Mouse (Mus musculus) urinary bladder, postnatal 36 days (tissue): ENCODE measurements around the gene Tmbim4.

Source experiments
- DNase-seq, 2 experiments: peaks; one replicate each; pipeline ENCODE4 v3.0.0; 2022; ENCODE audit warnings: low spot score in 2 of 2, mixed read lengths in 1 of 2

The Tmbim4 gene

DNA sequence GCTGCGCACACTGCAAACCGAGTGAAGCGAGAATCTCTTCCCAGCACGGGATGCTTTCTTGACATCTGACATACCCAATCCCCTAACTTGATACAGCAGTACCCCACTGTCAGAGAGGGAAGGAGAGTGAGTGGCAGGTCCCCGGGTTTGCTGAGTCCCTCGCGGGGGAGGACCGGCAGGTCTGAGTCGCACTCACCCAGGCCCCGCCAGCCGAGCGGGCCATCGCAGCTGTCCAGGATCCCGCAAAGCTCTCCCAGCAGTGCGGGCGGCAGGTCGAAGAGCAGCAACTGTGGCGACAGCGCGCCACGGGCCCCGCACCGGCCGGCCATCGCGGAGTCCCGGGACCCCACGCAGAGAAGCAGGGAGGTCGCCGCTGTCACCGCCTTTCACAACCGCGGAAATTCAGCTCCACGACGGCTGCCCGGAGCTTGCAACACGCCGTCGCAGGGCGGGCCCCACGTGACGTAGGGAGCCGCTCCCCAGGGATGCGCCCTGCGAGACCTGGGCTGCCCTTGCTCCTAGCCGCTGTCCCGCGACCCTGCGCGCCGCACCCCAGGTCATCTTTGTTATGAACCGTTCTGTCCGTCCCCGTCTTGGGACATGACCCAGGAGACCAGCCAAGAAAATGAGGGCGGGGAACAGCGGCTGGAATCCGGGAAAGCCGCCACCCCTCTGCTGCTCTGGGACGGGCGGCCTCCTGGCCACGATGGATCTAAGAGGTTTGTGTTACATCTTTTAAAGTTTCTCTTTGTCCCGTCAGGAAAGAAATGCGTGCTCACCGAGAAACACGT is at the start of gene Tmbim4:
Gene Tmbim4, plus strand, starts transcription at position 460 of the 791 bp plus-strand sequence.
- peak; percentile 73 to 86 for DNase-seq

GRCm38 (mm10) chr10:120151672-120152071 is 49.7 kb upstream of the Tmbim4 start:
- DNase-seq, result no peak

DNA sequence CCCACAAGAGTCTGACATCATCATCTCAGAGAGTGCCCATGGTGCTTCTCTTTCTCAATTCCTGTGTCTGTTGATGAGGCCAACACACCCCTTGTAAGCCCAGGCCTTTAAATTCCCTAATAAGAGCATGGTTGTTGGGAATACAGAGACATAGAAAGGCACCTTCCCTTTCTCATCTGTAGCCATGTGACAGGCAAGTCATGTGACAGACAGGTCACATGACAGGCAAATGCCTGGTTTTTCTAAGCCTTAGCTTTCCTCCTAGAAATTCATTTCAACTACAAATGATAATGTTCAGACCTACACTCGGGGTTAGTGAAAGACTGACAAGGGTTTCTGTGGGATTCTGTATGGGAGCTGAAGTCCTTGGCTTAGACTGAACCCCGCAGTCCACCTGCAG is 47.5 kb upstream of the Tmbim4 start:
- DNase-seq, result no peak

DNA sequence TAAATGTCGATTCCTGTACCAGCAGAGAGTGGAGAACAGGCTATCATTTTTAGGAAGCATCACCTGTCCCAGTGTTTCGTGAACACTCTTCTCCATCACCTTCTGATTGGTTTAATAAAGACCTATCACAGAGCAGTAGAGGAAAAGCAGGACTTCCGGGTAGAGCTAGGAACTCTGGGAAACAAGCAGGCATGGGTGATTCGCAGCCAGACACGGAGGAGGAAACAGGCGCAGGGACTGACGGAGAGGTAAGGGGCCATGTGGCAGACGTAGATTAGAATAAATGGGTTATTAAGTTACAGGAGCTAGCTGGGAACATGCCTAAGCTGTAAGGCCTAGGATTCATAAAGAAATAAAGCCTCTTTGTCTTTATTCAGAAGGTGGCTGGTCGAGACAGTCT is 40.9 kb upstream of the Tmbim4 start:
- DNase-seq, result no peak

- DNase-seq, result no peak
Observed at GRCm38 (mm10) chr10:120162840-120163239, 38.5 kb upstream of the Tmbim4 start.

DNA sequence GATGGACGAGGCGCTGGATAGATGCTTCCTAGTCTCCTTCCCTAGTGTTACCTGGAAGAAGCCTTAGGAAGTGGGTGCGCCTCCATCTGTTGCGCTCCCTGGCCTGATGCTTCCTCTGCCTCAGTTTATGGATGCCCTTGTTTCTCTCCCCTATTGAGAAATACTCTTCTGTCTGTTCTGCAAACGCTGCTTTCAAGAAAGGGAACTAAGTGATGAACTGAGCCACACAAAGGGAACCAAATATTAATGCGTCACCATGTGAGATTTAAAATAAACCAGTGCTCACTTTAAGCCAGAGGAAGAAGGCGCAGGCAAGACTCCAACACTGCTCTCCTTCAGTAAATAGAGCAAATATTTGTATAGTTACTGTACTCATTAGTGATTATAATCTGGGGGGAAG is 37.9 kb upstream of the Tmbim4 start:
- DNase-seq, result no peak

DNA sequence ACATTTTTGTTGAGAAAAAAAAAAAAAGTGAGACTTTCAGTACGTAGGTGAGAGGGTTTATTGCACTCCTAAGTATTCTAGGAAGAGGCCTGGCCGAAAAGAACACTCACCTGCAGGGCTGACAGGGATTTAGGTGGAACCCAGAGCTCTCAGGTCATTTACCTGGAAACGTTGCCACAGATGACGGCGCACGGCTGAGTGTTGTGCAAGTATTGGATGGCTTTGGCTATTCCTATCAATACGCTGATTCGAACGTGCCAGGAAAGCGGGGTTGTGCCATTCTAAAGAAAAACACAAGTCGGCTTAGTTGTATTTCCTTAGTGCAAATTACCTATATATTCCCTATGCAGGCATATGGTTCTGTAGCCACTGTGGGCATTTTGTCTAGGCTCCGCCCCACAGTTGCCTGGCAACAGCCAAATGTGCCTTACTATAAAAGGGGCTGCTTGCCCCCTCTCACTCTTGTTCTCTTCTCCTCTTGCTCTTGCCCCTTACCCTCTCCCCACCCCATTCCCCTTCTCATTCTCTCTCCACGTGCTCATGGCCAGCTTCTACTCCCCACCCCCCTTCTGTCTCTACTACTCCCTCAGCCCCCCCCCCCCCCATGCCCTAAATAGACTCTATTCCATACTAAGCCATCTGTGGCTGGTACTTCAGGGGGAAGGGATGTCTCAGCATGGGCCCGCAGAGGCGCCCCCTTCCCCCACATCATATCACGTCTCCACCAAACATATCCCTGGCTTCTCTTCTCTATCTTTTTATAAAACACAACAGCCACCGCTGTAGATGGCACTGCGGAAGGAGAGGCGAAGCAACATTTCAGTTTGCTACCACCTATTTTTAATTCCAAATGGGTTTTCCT is 36.2 kb upstream of the Tmbim4 start:
- no peak for DNase-seq

GRCm38 (mm10) chr10:120165793-120166503 is 35.4 kb upstream of the Tmbim4 start:
- DNase-seq, result no peak

DNA sequence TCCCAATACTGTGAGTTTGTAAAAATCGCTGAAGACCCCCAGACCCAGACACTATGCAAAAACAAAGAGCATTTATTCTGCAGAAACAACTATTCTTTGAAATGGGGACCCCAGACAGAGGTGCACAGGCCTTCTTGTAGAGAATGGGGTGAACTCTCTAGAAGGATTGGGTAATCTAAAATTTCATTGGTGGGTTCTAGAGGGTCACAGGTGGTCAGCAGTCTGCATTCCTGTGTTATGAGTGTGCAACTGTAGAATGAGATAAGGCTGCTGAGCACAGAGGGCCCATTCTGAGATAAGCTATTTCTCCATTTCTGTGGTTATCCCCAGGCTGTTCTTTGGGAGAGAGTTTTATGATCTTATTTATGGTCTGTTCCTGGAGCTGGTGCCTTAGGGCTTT is 33.3 kb upstream of the Tmbim4 start:
- no peak for DNase-seq

GRCm38 (mm10) chr10:120169064-120169463 is 32.3 kb upstream of the Tmbim4 start:
- DNase-seq, result no peak

GRCm38 (mm10) chr10:120169841-120170240 is 31.5 kb upstream of the Tmbim4 start:
- no peak for DNase-seq

DNA sequence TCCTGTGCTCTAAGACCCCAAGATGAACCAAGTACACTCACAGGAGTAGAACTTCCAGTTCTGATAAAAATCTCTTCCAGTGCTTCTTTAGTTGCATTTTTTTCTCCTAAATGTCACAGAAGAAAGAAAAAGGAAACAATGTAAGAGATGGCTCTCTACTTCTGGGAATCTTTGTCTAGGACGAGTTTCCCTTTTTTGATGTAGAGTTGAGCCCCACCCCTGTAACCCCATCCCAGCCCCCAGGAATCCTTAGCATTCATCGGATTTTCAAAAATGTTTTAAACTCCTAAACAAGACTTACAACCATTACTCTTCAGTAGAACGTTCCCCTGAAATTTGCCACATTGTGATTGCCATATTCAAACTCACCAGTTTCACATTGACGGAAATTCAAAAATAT is 31.1 kb upstream of the Tmbim4 start:
- DNase-seq, result no peak

DNA sequence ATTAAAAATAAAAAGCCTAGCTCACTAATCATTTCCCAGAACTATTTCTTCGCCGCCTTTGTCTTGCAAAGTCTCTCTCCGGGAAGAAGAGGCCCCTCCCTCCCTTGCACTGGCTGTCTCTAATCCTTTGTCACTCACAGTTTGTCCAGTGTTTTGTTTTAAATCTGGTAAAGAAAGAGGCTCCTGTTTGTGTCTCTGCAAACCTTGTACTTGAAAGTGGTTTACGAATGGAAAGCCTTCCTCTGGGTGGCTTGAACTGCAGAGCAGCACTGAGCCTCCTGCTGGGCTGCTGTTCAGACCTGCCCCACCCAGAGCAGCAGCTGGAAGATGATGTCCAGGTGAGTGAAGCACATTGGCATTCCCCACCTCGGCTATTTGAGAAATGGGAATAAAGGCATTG is 30.1 kb upstream of the Tmbim4 start:
- no peak for DNase-seq

DNA sequence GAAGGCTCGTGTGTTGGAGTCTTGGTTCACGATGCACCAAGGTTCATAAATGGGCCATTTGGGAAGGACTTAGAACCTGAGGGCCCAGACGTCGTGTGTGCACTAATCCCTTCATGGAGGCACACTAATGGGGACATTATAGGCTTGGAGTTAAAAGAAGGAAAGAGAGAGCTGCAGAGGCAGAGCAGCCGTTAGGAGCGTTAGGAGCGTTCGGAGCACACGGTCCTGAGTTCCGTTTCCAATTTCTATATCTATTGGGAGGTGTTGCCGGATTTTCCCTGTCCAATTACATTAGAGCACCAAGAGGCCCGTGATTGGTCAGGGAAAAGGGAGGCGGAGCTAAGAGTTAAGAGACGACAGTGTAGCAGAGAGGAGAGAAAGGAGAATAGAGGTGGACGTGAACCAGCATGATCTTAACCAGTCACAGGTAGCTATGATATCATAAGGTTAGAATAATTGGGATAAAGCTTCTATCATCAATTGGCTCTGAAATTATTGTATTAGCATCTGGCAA is 27.1 kb upstream of the Tmbim4 start:
- no peak for DNase-seq

DNA sequence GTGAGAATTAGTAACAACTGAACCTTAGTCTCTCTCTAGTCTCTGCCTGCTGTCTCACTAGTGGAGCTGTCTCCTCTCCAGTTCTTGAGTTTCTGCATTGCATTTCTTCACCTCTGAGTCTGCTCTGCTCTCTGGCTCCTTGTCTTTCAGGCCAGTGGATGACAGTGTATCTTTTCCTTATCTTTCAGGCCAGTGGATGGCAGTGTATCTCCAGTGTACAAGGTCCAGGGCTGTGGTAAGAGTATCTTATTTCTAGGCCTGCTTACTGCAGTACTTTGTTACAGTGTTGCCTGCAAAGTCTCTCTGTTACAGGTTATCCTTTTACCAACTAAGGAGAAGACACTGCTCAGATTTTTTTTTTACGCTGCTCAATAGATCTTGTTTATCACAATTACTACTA is 18.5 kb upstream of the Tmbim4 start:
- no peak for DNase-seq

DNA sequence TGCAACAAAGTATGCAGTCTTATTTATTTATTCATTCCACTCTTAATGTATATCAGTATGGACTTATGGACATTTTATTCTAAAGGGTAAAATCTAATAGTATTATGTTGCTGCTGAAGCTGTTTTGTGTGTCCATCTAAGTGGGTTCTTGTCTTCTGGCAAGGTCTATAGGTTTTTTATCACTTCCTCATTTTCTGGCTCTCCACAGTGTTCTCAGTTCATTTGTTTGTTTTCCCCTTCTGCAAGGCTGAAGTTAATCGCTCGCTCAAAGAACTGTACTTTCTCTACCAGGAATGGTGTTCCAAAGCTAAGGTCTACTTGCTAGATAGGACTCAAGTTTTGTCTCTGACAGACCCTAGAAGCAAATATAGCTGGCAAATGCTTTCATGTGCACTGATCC is 18.0 kb upstream of the Tmbim4 start:
- no peak for DNase-seq

DNA sequence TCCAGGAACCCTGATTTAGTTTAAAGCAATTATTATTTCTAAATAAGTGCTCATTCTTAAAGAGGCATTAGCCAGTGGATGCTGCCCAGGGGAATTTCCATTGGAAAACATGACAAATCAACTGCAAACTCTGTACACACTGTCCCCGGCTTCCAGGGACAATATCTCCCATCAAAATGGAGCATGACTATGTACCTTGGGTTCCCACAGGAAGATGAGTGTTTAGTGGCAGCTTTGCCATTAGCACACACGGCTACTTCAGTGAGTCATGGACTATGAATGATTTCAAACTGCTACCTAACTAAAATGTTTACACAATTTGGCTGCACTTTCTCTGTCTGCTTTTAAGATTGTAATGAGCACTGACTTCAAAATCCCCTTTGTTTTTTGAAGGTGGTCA is 12.9 kb upstream of the Tmbim4 start:
- no peak for DNase-seq

- DNase-seq, result no peak
Observed at GRCm38 (mm10) chr10:120189276-120189675, 12.1 kb upstream of the Tmbim4 start.

DNA sequence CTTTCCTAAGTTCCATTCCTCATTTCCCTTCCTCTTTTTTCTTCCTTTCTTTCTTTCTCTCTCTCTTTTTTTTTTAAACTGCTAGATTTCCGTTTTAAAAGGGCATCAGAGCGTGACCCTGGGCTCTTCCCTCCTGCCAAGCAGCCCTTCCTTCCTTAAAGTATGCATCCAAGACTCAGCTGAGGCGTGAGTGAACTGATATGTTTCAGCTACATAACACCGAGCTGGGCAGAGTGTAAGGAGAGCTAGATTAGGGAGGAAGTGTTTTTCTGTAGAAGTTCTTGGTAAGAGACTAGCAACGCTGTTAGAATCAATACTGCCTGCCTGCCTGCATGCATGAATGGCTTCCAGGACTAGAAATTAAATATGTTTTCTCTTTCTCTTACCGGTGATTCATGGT is 11.6 kb upstream of the Tmbim4 start:
- DNase-seq, result no peak

DNA sequence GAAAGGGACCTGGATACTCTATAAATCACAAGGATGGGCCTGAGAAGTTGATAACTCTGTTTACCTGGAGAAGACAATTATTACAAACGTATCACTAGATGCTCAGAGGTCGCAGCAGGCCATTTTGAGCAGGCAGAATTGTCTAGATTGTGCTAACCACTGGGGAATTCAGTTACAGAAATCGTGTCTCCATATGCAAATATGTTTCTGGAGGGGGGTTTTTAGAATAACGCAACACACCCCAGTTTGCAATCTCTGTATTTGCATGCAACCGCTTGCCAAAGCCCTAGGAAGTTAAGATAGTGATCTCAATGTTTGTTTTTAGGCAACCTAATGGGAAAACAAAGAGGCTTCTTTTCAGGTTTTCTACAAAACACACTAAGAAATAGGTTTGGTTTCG is 10.2 kb upstream of the Tmbim4 start:
- no peak for DNase-seq

- no peak for DNase-seq
Observed at GRCm38 (mm10) chr10:120192278-120192677, 9.1 kb upstream of the Tmbim4 start.

- DNase-seq, result no peak
Observed at GRCm38 (mm10) chr10:120193255-120193654, 8.1 kb upstream of the Tmbim4 start.
